ENCODE assay signal across 8 mouse cellular contexts in the genomic region with DNA sequence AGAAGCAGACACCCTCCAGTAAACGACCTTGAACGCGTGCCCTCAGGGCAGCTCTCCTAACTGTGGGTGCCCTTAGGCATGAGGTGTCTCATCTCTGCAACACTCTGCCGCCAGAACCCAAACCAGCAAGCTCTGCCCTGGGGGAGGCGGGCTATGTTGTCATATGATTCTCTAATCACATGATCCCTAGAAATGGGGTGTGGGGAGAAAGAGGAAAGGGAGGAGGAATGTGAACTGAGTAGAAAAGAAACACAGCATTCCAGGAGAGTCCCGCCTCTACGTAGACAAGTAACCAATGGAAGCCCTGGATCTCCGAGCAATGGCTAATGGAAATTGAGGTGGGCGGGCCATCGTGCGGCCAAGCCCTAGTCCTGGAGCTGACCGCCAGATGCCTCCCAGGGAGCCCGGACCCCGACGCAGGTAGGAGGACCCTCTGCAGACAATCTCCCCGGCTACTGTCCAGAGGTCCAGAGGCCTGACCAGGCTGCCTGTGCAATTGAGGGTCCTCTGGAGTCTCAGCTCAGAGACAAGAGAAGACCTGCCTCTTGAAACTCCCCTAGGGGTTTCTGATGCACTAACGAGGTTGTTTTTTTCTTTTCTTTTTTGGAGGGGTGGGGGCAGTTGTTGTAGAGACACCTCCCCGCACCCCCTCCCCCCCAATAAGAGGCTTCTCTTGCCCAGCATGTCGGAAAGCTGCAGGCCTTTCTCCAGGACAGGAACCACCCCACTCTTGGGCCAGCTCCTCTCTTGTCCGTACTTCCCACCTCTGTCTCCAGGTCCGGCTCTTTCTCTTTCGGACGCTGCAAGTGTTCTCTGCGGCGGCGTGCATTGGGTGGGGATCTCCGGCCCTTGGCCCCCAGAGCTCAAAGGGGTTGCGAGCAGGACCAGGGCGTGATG. TPM values are rescaled to one million over a fixed set of nuclear protein-coding genes. Genes with fewer than 3 reads are reported as not detected.
DNase-seq lines count a peak whose midpoint lies in the region; ATAC-seq lines count a peak whose summit lies in the region.

A gene (plus strand): TSS at position 195 of the 897 bp plus-strand sequence.

- peak; percentile 83 for ATAC-seq in hindbrain, embryonic 12.5 days (ENCODE audit: low FRiP score)

- H3K9me3 ChIP-seq in hindbrain, embryonic 12.5 days (replicated peaks), result no peaks in the 10 kb centered on the region

- peak within 1 kb of the TSS; percentile 71 for H3K27ac ChIP-seq in hindbrain, embryonic 12.5 days

- peak; percentile 99 for DNase-seq in R1 (ENCODE audit: low read depth, low spot score)
- DNase-seq in cerebellum, postnatal 14 days, result peak; percentile 90 to 92
- DNase-seq in frontal cortex, postnatal 14 days (ENCODE audit: low spot score in 2 of 2), result peak; percentile 82 to 90
- DNase-seq in layer of hippocampus, postnatal 14 days (ENCODE audit: low spot score in 2 of 2), result peak; percentile 84 to 96
- peak; percentile 96 for DNase-seq in lung, postnatal 10 days
- DNase-seq in ovary, postnatal 14 days (ENCODE audit: low spot score), result peak; percentile 75
- DNase-seq in thymus, postnatal 14 days, result peak; percentile 61

- WGBS in hindbrain, embryonic 12.5 days, result under 1% methylated on average over 29 of the region's 29 CpGs

- H3K27me3 ChIP-seq in hindbrain, embryonic 12.5 days, result 0 out of 2 replicates have a peak, but pooled peaks cover 10% of the 10 kb centered on the region

- peak within 1 kb of the TSS; percentile 89 for H3K4me2 ChIP-seq in hindbrain, embryonic 12.5 days (replicated peaks)

- peak within 1 kb of the TSS; percentile 63 for H3K9ac ChIP-seq in hindbrain, embryonic 12.5 days

- peaks cover 25% of the 10 kb centered on the region for H3K4me1 ChIP-seq in hindbrain, embryonic 12.5 days

- peak within 1 kb of the TSS; percentile 55 for H3K4me3 ChIP-seq in hindbrain, embryonic 12.5 days

- H3K36me3 ChIP-seq in hindbrain, embryonic 12.5 days, result peaks cover 7% of the 10 kb centered on the region

RNA-seq across cellular contexts. Expression of the gene that starts here (rescaled TPM):
- 96.9 and 101 TPM in 2 replicates for polyA plus RNA-seq in hindbrain, embryonic 12.5 days (2016; fragmentation: Nextera tagmentation; extraction: Ambion mirVana)
- total RNA-seq in layer of hippocampus, postnatal 14 days (2021), result 10 to 100 TPM; 82.3 to 87.4 TPM

Comparison
In these comparisons a context has a peak if more than half of its experiments do, and no peak if none do; other contexts are left out.
1. Peak in every context shown above with its lines: DNase-seq, ATAC-seq, H3K4me3 ChIP-seq and H3K27ac ChIP-seq.